ENCODE assay signal across 7 mouse cellular contexts in the genomic region with DNA sequence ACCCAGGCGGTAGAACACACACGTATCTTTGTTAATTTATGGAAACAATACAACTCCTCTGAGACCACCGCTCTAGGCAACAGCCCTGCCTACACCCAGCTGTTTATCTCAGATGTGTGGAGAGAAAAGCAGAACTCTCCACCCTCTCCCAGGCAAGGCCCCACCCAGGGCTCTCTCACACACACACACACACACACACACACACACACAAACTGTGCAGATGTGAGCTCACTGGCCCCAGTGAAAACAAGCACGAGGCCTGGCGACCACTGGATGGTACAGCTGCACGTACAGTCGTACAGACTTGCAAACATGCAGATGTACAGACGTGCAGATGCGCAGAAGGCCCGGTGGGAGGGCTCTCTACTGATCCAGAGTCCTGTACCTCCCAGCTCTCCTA. TPM values are rescaled to one million over a fixed set of nuclear protein-coding genes. Genes with fewer than 3 reads are reported as not detected.
DNase-seq lines count a peak whose midpoint lies in the region; ATAC-seq lines count a peak whose summit lies in the region.

No protein-coding gene starts in this region.

- peak; percentile 69 for DNase-seq in thymus, postnatal 25 days
- no peak for DNase-seq in retina, embryonic 14.5 days (ENCODE audit: low spot score)
- DNase-seq in ovary, postnatal 14 days (ENCODE audit: low spot score), result no peak

- H3K27ac ChIP-seq in midbrain, embryonic 13.5 days, result 0 out of 2 replicates have a peak overlapping the region, but pooled peaks have one; percentile 2
- no peak overlapping the region for H3K27ac ChIP-seq in midbrain, embryonic 15.5 days
- 0 out of 2 replicates have a peak overlapping the region, but pooled peaks have one; percentile 29 for H3K27ac ChIP-seq in heart, embryonic 13.5 days (replicated peaks)
- H3K27ac ChIP-seq in liver, embryonic 16.5 days (ENCODE audit: low read length), result peak overlapping the region; percentile 46; the same call in 1 of the 2 replicates

- H3K9me3 ChIP-seq in midbrain, embryonic 13.5 days, result no peaks in the 10 kb centered on the region
- H3K9me3 ChIP-seq in midbrain, embryonic 15.5 days, result no peaks in the 10 kb centered on the region
- no peaks in the 10 kb centered on the region for H3K9me3 ChIP-seq in heart, embryonic 13.5 days
- no peaks in the 10 kb centered on the region for H3K9me3 ChIP-seq in liver, embryonic 16.5 days (replicated peaks; ENCODE audit: control insufficient read depth, low read length)

- no peak overlapping the region for H3K4me3 ChIP-seq in midbrain, embryonic 13.5 days (replicated peaks)
- no peak overlapping the region for H3K4me3 ChIP-seq in midbrain, embryonic 15.5 days
- H3K4me3 ChIP-seq in heart, embryonic 13.5 days, result no peak overlapping the region
- no peak overlapping the region for H3K4me3 ChIP-seq in liver, embryonic 16.5 days (ENCODE audit: low read depth, low read length)

- 0 out of 2 replicates have a peak, but pooled peaks cover 2% of the 10 kb centered on the region for H3K27me3 ChIP-seq in midbrain, embryonic 13.5 days
- 0 out of 2 replicates have a peak, but pooled peaks cover 5% of the 10 kb centered on the region for H3K27me3 ChIP-seq in midbrain, embryonic 15.5 days (replicated peaks)
- no peaks in the 10 kb centered on the region for H3K27me3 ChIP-seq in heart, embryonic 13.5 days (replicated peaks)
- H3K27me3 ChIP-seq in liver, embryonic 16.5 days (ENCODE audit: control insufficient read depth, insufficient read depth, low read depth, low read length), result no peaks in the 10 kb centered on the region

- H3K4me2 ChIP-seq in midbrain, embryonic 13.5 days (replicated peaks), result no peak overlapping the region
- no peak overlapping the region for H3K4me2 ChIP-seq in midbrain, embryonic 15.5 days
- H3K4me2 ChIP-seq in heart, embryonic 13.5 days, result no peak overlapping the region
- H3K4me2 ChIP-seq in liver, embryonic 16.5 days (ENCODE audit: low read depth, low read length), result no peak overlapping the region

- ATAC-seq in midbrain, embryonic 13.5 days, result peak; percentile 24; the same call in 1 of the 2 replicates
- ATAC-seq in midbrain, embryonic 15.5 days (replicated peaks), result no peak
- no peak for ATAC-seq in heart, embryonic 13.5 days (ENCODE audit: extremely low read depth, insufficient number of reproducible peaks, low FRiP score, low TSS enrichment)
- ATAC-seq in liver, embryonic 16.5 days (ENCODE audit: low read depth), result peak; percentile 80

- 70% methylated on average over 10 of the region's 10 CpGs for WGBS in midbrain, embryonic 13.5 days
- 57% methylated on average over 10 of the region's 10 CpGs for WGBS in midbrain, embryonic 15.5 days
- WGBS in heart, embryonic 13.5 days, result 61% methylated on average over 10 of the region's 10 CpGs
- 32% methylated on average over 10 of the region's 10 CpGs for WGBS in liver, embryonic 16.5 days (ENCODE audit: insufficient replicate concordance)

- no peak overlapping the region for H3K9ac ChIP-seq in midbrain, embryonic 13.5 days (replicated peaks)
- no peak overlapping the region for H3K9ac ChIP-seq in midbrain, embryonic 15.5 days
- peak overlapping the region; percentile 4; the same call in 1 of the 2 replicates for H3K9ac ChIP-seq in heart, embryonic 13.5 days
- no peak overlapping the region for H3K9ac ChIP-seq in liver, embryonic 16.5 days (ENCODE audit: low read depth, low read length)

- peaks cover 30% of the 10 kb centered on the region for H3K4me1 ChIP-seq in midbrain, embryonic 13.5 days (replicated peaks)
- peaks cover 12% of the 10 kb centered on the region; the same call in 1 of the 2 replicates for H3K4me1 ChIP-seq in midbrain, embryonic 15.5 days
- H3K4me1 ChIP-seq in heart, embryonic 13.5 days, result peaks cover 78% of the 10 kb centered on the region
- peaks cover 33% of the 10 kb centered on the region for H3K4me1 ChIP-seq in liver, embryonic 16.5 days (ENCODE audit: control insufficient read depth, low read depth, low read length)

- no peaks in the 10 kb centered on the region for H3K36me3 ChIP-seq in midbrain, embryonic 13.5 days
- H3K36me3 ChIP-seq in midbrain, embryonic 15.5 days (replicated peaks), result no peaks in the 10 kb centered on the region
- peaks cover 45% of the 10 kb centered on the region for H3K36me3 ChIP-seq in heart, embryonic 13.5 days
- no peaks in the 10 kb centered on the region for H3K36me3 ChIP-seq in liver, embryonic 16.5 days (ENCODE audit: control insufficient read depth, insufficient read depth)

RNA-seq across cellular contexts. Expression of a gene that starts 13.8 kb away (rescaled TPM):
- polyA plus RNA-seq in midbrain, embryonic 13.5 days (2015; fragmentation: Nextera tagmentation; extraction: Ambion mirVana), result 0.17 and 0.31 TPM in 2 replicates
- 0.17 and 0.27 TPM in 2 replicates for polyA plus RNA-seq in midbrain, embryonic 15.5 days (2015; fragmentation: Nextera tagmentation; extraction: Ambion mirVana)
- 0.23 and 0.45 TPM in 2 replicates for polyA plus RNA-seq in heart, embryonic 13.5 days (2015; fragmentation: Nextera tagmentation; extraction: Ambion mirVana)
- polyA plus RNA-seq in liver, embryonic 16.5 days (2015; fragmentation: Nextera tagmentation; extraction: Ambion mirVana), result 0.06 and 0.21 TPM in 2 replicates

RNA-seq across cellular contexts. Expression of a gene that starts 22.8 kb away (rescaled TPM):
- 7.2 and 9.0 TPM in 2 replicates for polyA plus RNA-seq in midbrain, embryonic 13.5 days (2015; fragmentation: Nextera tagmentation; extraction: Ambion mirVana)
- polyA plus RNA-seq in midbrain, embryonic 15.5 days (2015; fragmentation: Nextera tagmentation; extraction: Ambion mirVana), result 15.4 and 16.8 TPM in 2 replicates
- 22.1 and 25.4 TPM in 2 replicates for polyA plus RNA-seq in heart, embryonic 13.5 days (2015; fragmentation: Nextera tagmentation; extraction: Ambion mirVana)
- 1.6 and 2.1 TPM in 2 replicates for polyA plus RNA-seq in liver, embryonic 16.5 days (2015; fragmentation: Nextera tagmentation; extraction: Ambion mirVana)

RNA-seq across cellular contexts. Expression of a gene that starts 33.4 kb away (rescaled TPM):
- polyA plus RNA-seq in midbrain, embryonic 13.5 days (2015; fragmentation: Nextera tagmentation; extraction: Ambion mirVana), result 48.0 and 59.8 TPM in 2 replicates
- polyA plus RNA-seq in midbrain, embryonic 15.5 days (2015; fragmentation: Nextera tagmentation; extraction: Ambion mirVana), result 85.7 and 90.1 TPM in 2 replicates
- 70.2 and 70.8 TPM in 2 replicates for polyA plus RNA-seq in heart, embryonic 13.5 days (2015; fragmentation: Nextera tagmentation; extraction: Ambion mirVana)
- polyA plus RNA-seq in liver, embryonic 16.5 days (2015; fragmentation: Nextera tagmentation; extraction: Ambion mirVana), result 98.9 and 103 TPM in 2 replicates

RNA-seq across cellular contexts. Expression of a gene that starts 39.3 kb away (rescaled TPM):
- polyA plus RNA-seq in midbrain, embryonic 13.5 days (2015; fragmentation: Nextera tagmentation; extraction: Ambion mirVana), result 32.8 and 37.0 TPM in 2 replicates
- polyA plus RNA-seq in midbrain, embryonic 15.5 days (2015; fragmentation: Nextera tagmentation; extraction: Ambion mirVana), result 31.1 and 33.7 TPM in 2 replicates
- polyA plus RNA-seq in heart, embryonic 13.5 days (2015; fragmentation: Nextera tagmentation; extraction: Ambion mirVana), result 17.9 and 18.5 TPM in 2 replicates
- 6.8 and 7.2 TPM in 2 replicates for polyA plus RNA-seq in liver, embryonic 16.5 days (2015; fragmentation: Nextera tagmentation; extraction: Ambion mirVana)

Comparison
In these comparisons a context has a peak if more than half of its experiments do, and no peak if none do; other contexts are left out.
1. ATAC-seq: peak in midbrain, embryonic 13.5 days (single experiment) and liver, embryonic 16.5 days (single experiment); none in midbrain, embryonic 15.5 days (single experiment) and heart, embryonic 13.5 days (single experiment).